9 mouse cellular contexts compared by ENCODE assay signal in genomic region chr19:37418294-37418693, GRCm38 (mm10). TPM values are rescaled to one million over a fixed set of nuclear protein-coding genes. Genes with fewer than 3 reads are reported as not detected.
DNase-seq lines count a peak whose midpoint lies in the region; ATAC-seq lines count a peak whose summit lies in the region.
"Had no signal": no experiment of that assay in that cellular context is flagged by ENCODE, and none has a peak within 500 bp of the region (broad histone marks: within the 10 kb centered on the region; RNA-seq: fewer than 3 reads in every experiment).

No protein-coding gene starts in this region.

- no peak overlapping the region for H3K9ac ChIP-seq in forebrain, embryonic 14.5 days (ENCODE audit: low read length)
- no peak overlapping the region for H3K9ac ChIP-seq in forebrain, embryonic 15.5 days (replicated peaks)
- no peak overlapping the region for H3K9ac ChIP-seq in neural tube, embryonic 13.5 days
- H3K9ac ChIP-seq in intestine, embryonic 15.5 days, result no peak overlapping the region
- H3K9ac ChIP-seq: hindbrain, embryonic 15.5 days had no signal

- H3K27ac ChIP-seq in forebrain, embryonic 14.5 days (ENCODE audit: low read depth, low read length), result no peak overlapping the region
- no peak overlapping the region for H3K27ac ChIP-seq in forebrain, embryonic 15.5 days (replicated peaks)
- no peak overlapping the region for H3K27ac ChIP-seq in neural tube, embryonic 13.5 days (replicated peaks)
- H3K27ac ChIP-seq in intestine, embryonic 15.5 days, result no peak overlapping the region
- H3K27ac ChIP-seq: hindbrain, embryonic 15.5 days had no signal

- H3K27me3 ChIP-seq in forebrain, embryonic 14.5 days (replicated peaks; ENCODE audit: control insufficient read depth, insufficient read depth, low read length), result no peaks in the 10 kb centered on the region
- no peaks in the 10 kb centered on the region for H3K27me3 ChIP-seq in forebrain, embryonic 15.5 days
- H3K27me3 ChIP-seq in neural tube, embryonic 13.5 days, result no peaks in the 10 kb centered on the region
- H3K27me3 ChIP-seq in intestine, embryonic 15.5 days (replicated peaks), result no peaks in the 10 kb centered on the region
- H3K27me3 ChIP-seq: hindbrain, embryonic 15.5 days had no signal

- H3K4me1 ChIP-seq in forebrain, embryonic 14.5 days (ENCODE audit: control insufficient read depth, insufficient read depth, low read length), result no peaks in the 10 kb centered on the region
- no peaks in the 10 kb centered on the region for H3K4me1 ChIP-seq in forebrain, embryonic 15.5 days
- no peaks in the 10 kb centered on the region for H3K4me1 ChIP-seq in neural tube, embryonic 13.5 days (replicated peaks)
- H3K4me1 ChIP-seq in intestine, embryonic 15.5 days (replicated peaks), result no peaks in the 10 kb centered on the region
- H3K4me1 ChIP-seq: hindbrain, embryonic 15.5 days had no signal

- peak; percentile 42 for DNase-seq in forebrain, embryonic 14.5 days (ENCODE audit: low spot score)
- no peak for DNase-seq in neural tube, embryonic 10.5 days (ENCODE audit: extremely low spot score, low spot score)
- DNase-seq in cerebellum, postnatal 25 days, result peak; percentile 17 to 53
- DNase-seq in kidney, postnatal 36 days, result peak; percentile 44 to 69
- peak; percentile 29 for DNase-seq in right cerebral cortex, postnatal 14 days

- no peaks in the 10 kb centered on the region for H3K9me3 ChIP-seq in forebrain, embryonic 14.5 days (replicated peaks; ENCODE audit: control insufficient read depth, low read length)
- H3K9me3 ChIP-seq in forebrain, embryonic 15.5 days, result no peaks in the 10 kb centered on the region
- H3K9me3 ChIP-seq in neural tube, embryonic 13.5 days, result no peaks in the 10 kb centered on the region
- no peaks in the 10 kb centered on the region for H3K9me3 ChIP-seq in intestine, embryonic 15.5 days
- H3K9me3 ChIP-seq: hindbrain, embryonic 15.5 days had no signal

- H3K4me2 ChIP-seq in forebrain, embryonic 14.5 days (ENCODE audit: low read length), result no peak overlapping the region
- no peak overlapping the region for H3K4me2 ChIP-seq in forebrain, embryonic 15.5 days (replicated peaks)
- no peak overlapping the region for H3K4me2 ChIP-seq in neural tube, embryonic 13.5 days
- H3K4me2 ChIP-seq in intestine, embryonic 15.5 days (replicated peaks), result no peak overlapping the region
- H3K4me2 ChIP-seq: hindbrain, embryonic 15.5 days had no signal

- ATAC-seq in forebrain, embryonic 14.5 days, result no peak
- no peak; the same call in 1 of the 2 replicates for ATAC-seq in forebrain, embryonic 15.5 days (replicated peaks)
- ATAC-seq in neural tube, embryonic 13.5 days (ENCODE audit: low read depth), result peak; percentile 43; the same call in 1 of the 2 replicates
- ATAC-seq in intestine, embryonic 15.5 days, result no peak

- H3K4me3 ChIP-seq in forebrain, embryonic 14.5 days (ENCODE audit: low read depth, low read length), result no peak overlapping the region
- H3K4me3 ChIP-seq in forebrain, embryonic 15.5 days, result no peak overlapping the region
- no peak overlapping the region for H3K4me3 ChIP-seq in neural tube, embryonic 13.5 days
- H3K4me3 ChIP-seq in intestine, embryonic 15.5 days (replicated peaks), result no peak overlapping the region
- H3K4me3 ChIP-seq: hindbrain, embryonic 15.5 days had no signal

- WGBS in forebrain, embryonic 14.5 days, result 84% methylated on average over 4 of the region's 4 CpGs
- WGBS in forebrain, embryonic 15.5 days, result 94% methylated on average over 4 of the region's 4 CpGs
- 88% methylated on average over 4 of the region's 4 CpGs for WGBS in neural tube, embryonic 13.5 days
- 92% methylated on average over 4 of the region's 4 CpGs for WGBS in intestine, embryonic 15.5 days

- peaks cover 65% of the 10 kb centered on the region for H3K36me3 ChIP-seq in forebrain, embryonic 14.5 days (ENCODE audit: control insufficient read depth, insufficient read depth, low read length)
- peaks cover 10% of the 10 kb centered on the region; the same call in 1 of the 2 replicates for H3K36me3 ChIP-seq in forebrain, embryonic 15.5 days
- peaks cover 11% of the 10 kb centered on the region; the same call in 1 of the 2 replicates for H3K36me3 ChIP-seq in neural tube, embryonic 13.5 days
- H3K36me3 ChIP-seq in intestine, embryonic 15.5 days, result peaks cover 25% of the 10 kb centered on the region
- H3K36me3 ChIP-seq: hindbrain, embryonic 15.5 days had no signal

RNA-seq across cellular contexts. Expression of gene Hhex, which starts 16.3 kb away (rescaled TPM):
- 1.8 and 2.5 TPM in 2 replicates for polyA plus RNA-seq in forebrain, embryonic 14.5 days (2014; fragmentation: Nextera tagmentation; extraction: Ambion mirVana)
- 3.7 and 4.1 TPM in 2 replicates for polyA plus RNA-seq in forebrain, embryonic 15.5 days (2015; fragmentation: Nextera tagmentation; extraction: Ambion mirVana)
- 6.6 and 8.3 TPM in 2 replicates for polyA plus RNA-seq in neural tube, embryonic 13.5 days (2015; fragmentation: Nextera tagmentation; extraction: Ambion mirVana)
- polyA plus RNA-seq in intestine, embryonic 15.5 days (2015; fragmentation: Nextera tagmentation; extraction: Ambion mirVana), result 13.9 and 14.7 TPM in 2 replicates

RNA-seq across cellular contexts. Expression of gene Kif11, which starts 42.1 kb away (rescaled TPM):
- polyA plus RNA-seq in forebrain, embryonic 14.5 days (2014; fragmentation: Nextera tagmentation; extraction: Ambion mirVana), result 40.5 and 41.6 TPM in 2 replicates
- polyA plus RNA-seq in forebrain, embryonic 15.5 days (2015; fragmentation: Nextera tagmentation; extraction: Ambion mirVana), result 36.3 and 38.9 TPM in 2 replicates
- 10.2 and 14.3 TPM in 2 replicates for polyA plus RNA-seq in neural tube, embryonic 13.5 days (2015; fragmentation: Nextera tagmentation; extraction: Ambion mirVana)
- polyA plus RNA-seq in intestine, embryonic 15.5 days (2015; fragmentation: Nextera tagmentation; extraction: Ambion mirVana), result 44.3 and 51.7 TPM in 2 replicates
